Mouse (Mus musculus) hindbrain, postnatal 0 days (tissue): ENCODE results near the gene Slc20a1. TPM values are rescaled to one million over a fixed set of nuclear protein-coding genes. Genes with fewer than 3 reads are reported as not detected.

ENCODE experiments used
- ATAC-seq: fragments of 200-750 bp; cut with Nextera tagmentation; 2 replicates; pipeline ENCODE4 v1.8.0; 2017; ENCODE audit warnings: mild to moderate bottlenecking, moderate TSS enrichment, moderate library complexity
- DNase-seq: peaks from one replicate; pipeline ENCODE4 v3.0.0-alpha.2; 2015; ENCODE audit warnings: low spot score
- H3K27ac ChIP-seq: fragments of 300-500 bp; sonication (generic); 2 replicates; pipeline ENCODE4 v1.5.1; 2014; ENCODE audit warnings: mild to moderate bottlenecking
- H3K27me3 ChIP-seq: fragments of 300-500 bp; sonication (generic); 2 replicates; pipeline ENCODE4 v1.6.1; 2014; ENCODE audit warnings: low read length, mixed read lengths; ENCODE audit not compliant: insufficient read depth
- H3K36me3 ChIP-seq: fragments of 300-500 bp; sonication (generic); 2 replicates; pipeline ENCODE4 v1.6.1; 2014; ENCODE audit warnings: low read length, mixed read lengths; ENCODE audit not compliant: insufficient read depth
- H3K4me1 ChIP-seq: fragments of 300-500 bp; sonication (generic); 2 replicates; pipeline ENCODE4 v1.6.1; 2014; ENCODE audit warnings: antibody characterized with exemption, low read length, mixed read lengths; ENCODE audit not compliant: insufficient read depth
- H3K4me2 ChIP-seq: fragments of 300-500 bp; sonication (generic); 2 replicates; pipeline ENCODE4 v1.6.1; 2014; ENCODE audit warnings: low read depth, mild to moderate bottlenecking, low read length, moderate library complexity, mixed read lengths
- H3K4me3 ChIP-seq: fragments of 300-500 bp; sonication (generic); 2 replicates; pipeline ENCODE4 v1.5.1; 2014; ENCODE audit warnings: low read length
- H3K9ac ChIP-seq: fragments of 300-500 bp; sonication (generic); replicated peaks from 2 replicates; pipeline ENCODE4 v1.6.1; 2014; ENCODE audit warnings: mild to moderate bottlenecking, low read length, moderate library complexity, mixed read lengths
- H3K9me3 ChIP-seq: fragments of 300-500 bp; sonication (generic); 2 replicates; pipeline ENCODE4 v1.6.1; 2016; ENCODE audit warnings: low read length, mixed read lengths
- CTCF ChIP-seq: IDR thresholded peaks from 2 replicates; pipeline ENCODE4 v1.5.1; 2016; ENCODE audit warnings: antibody characterized with exemption, control low read depth, low read depth
- WGBS: fragments of 180-500 bp; shearing (Covaris S2); extraction: QIAGEN DNeasy Blood & Tissue Kit; methylation state at CpG from one replicate; pipeline ENCODE4 v1.1.7; 2014; 5-methylcytosine and 5-hydroxymethylcytosine counted together
- polyA plus RNA-seq: library from polyadenylated mRNA; unstranded; fragments of >200 nt; fragmentation: Nextera tagmentation; extraction: Ambion mirVana; gene quantifications from 2 replicates; pipeline ENCODE4 v1.2.1, GENCODE M21; 2015
- total RNA-seq: library from RNA; depleted of rRNA; stranded (reverse); fragments of >200 nt; gene quantifications from 2 replicates; pipeline ENCODE4 v1.2.3, GENCODE M21; 2014; rRNA removed

Slc20a1 gene
- total and polyA plus RNA-seq, 2 experiments from 2014 or later = 41.6 to 63.0 TPM

DNA sequence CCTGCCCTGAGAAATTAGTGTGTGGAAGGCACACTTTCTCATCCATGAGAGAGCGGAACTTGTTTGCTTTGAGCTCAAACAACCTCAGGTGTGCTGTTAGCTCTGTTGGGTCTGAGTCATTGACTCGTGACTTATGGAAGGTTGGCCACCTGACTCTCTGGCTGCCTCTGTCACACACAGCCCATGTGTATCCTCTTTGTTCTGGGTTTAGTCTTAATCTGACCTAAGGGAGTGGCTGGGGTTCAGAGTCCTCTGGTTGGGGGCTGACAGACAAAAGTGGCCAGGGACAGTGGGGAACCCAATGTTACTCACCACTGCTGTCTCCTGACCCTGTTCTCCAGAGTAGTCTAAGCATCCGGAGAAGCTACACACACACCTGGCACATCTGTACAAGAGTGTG lies 59.5 kb downstream of the Slc20a1 start:
- ATAC-seq = no peak

GRCm38 (mm10) chr2:129258475-129259211 lies 60.1 kb downstream of the Slc20a1 start:
- H3K27ac ChIP-seq = no peak overlapping the region
- no peaks in the 10 kb centered on the region for H3K36me3 ChIP-seq
- 35% methylated on average over 7 of the region's 7 CpGs for WGBS
- H3K4me3 ChIP-seq = no peak overlapping the region
- no peaks in the 10 kb centered on the region for H3K27me3 ChIP-seq
- no peak overlapping the region for H3K4me2 ChIP-seq
- ATAC-seq (peak; percentile 84), DNase-seq (peak; percentile 91)
- H3K4me1 ChIP-seq = no peaks in the 10 kb centered on the region
- H3K9me3 ChIP-seq = no peaks in the 10 kb centered on the region
- H3K9ac ChIP-seq = peak overlapping the region; percentile 33; the same call in 1 of the 2 replicates
- TF ChIP-seq CTCF = peak; percentile 96

More for the DNA sequence above, 59.5 kb downstream of the Slc20a1 start:
- no peak for TF ChIP-seq CTCF
- no peaks in the 10 kb centered on the region for H3K36me3 ChIP-seq
- H3K9me3 ChIP-seq = no peaks in the 10 kb centered on the region
- no peak overlapping the region for H3K27ac ChIP-seq
- H3K4me2 ChIP-seq = no peak overlapping the region
- DNase-seq = no peak
- no peak overlapping the region for H3K9ac ChIP-seq
- H3K4me3 ChIP-seq = no peak overlapping the region
- H3K27me3 ChIP-seq = no peaks in the 10 kb centered on the region
- H3K4me1 ChIP-seq = no peaks in the 10 kb centered on the region
- 95% methylated on average over 3 of the region's 3 CpGs for WGBS

DNA sequence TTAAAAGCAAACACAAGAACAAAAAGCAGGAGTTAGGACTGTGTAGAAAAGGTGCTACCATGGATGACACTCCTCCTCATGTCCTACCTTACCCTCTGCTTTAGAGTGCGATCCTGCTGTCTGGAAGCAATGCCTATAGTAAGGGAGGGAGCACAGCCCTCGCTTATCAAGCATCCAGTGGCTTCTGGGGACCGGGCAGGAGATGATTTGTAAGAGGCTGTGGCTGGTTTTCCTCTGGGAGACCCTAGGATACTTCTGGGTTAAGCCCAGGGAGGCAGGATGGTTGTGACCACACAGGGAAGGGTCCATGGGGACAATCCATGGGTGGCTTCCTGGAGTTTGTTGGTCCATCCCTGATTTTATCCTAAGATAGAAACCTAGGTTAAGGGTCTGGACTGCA lies 62.1 kb downstream of the Slc20a1 start:
- no peak overlapping the region for H3K9ac ChIP-seq

More for the DNA sequence above, 62.1 kb downstream of the Slc20a1 start:
- 68% methylated on average over 3 of the region's 3 CpGs for WGBS
- H3K4me1 ChIP-seq = no peaks in the 10 kb centered on the region
- no peak for TF ChIP-seq CTCF
- no peaks in the 10 kb centered on the region for H3K9me3 ChIP-seq
- H3K27me3 ChIP-seq = no peaks in the 10 kb centered on the region
- no peaks in the 10 kb centered on the region for H3K36me3 ChIP-seq
- H3K27ac ChIP-seq = no peak overlapping the region
- H3K4me3 ChIP-seq = no peak overlapping the region
- ATAC-seq = no peak
- DNase-seq = no peak
- no peak overlapping the region for H3K4me2 ChIP-seq

Other genes starting within 250 kb of the Slc20a1 start
- gene Zc3h6, start 231.4 kb upstream of the Slc20a1 start, total RNA-seq = 5.3 and 13.4 TPM in 2 replicates
- gene Zc3h6, start 231.4 kb upstream of the Slc20a1 start, polyA plus RNA-seq = 4.5 and 4.6 TPM in 2 replicates
- 22.2 and 33.4 TPM in 2 replicates for gene Gm10762, start 231.0 kb upstream of the Slc20a1 start, total RNA-seq
- 19.8 and 22.0 TPM in 2 replicates for gene Gm10762, start 231.0 kb upstream of the Slc20a1 start, polyA plus RNA-seq
- 1.5 TPM in 2 replicates for gene Vinac1, start 150.6 kb upstream of the Slc20a1 start, total RNA-seq
- gene Vinac1, start 150.6 kb upstream of the Slc20a1 start, polyA plus RNA-seq = 0.71 and 0.86 TPM in 2 replicates
- 57.7 and 60.9 TPM in 2 replicates for gene Ttl, start 132.8 kb upstream of the Slc20a1 start, total RNA-seq
- 34.1 and 35.9 TPM in 2 replicates for gene Ttl, start 132.8 kb upstream of the Slc20a1 start, polyA plus RNA-seq
- 20.9 and 21.8 TPM in 2 replicates for gene Polr1b, start 97.8 kb upstream of the Slc20a1 start, total RNA-seq
- 10.5 and 11.3 TPM in 2 replicates for gene Polr1b, start 97.8 kb upstream of the Slc20a1 start, polyA plus RNA-seq
- 20.3 and 27.5 TPM in 2 replicates for gene Chchd5, start 69.1 kb upstream of the Slc20a1 start, total RNA-seq
- 19.1 and 19.8 TPM in 2 replicates for gene Chchd5, start 69.1 kb upstream of the Slc20a1 start, polyA plus RNA-seq
- 9.2 and 9.7 TPM in 2 replicates for gene Ckap2l, start 98.4 kb downstream of the Slc20a1 start, total RNA-seq
- 8.9 and 12.0 TPM in 2 replicates for gene Ckap2l, start 98.4 kb downstream of the Slc20a1 start, polyA plus RNA-seq
- not detected in 2 replicates for gene Il1a, start 111.2 kb downstream of the Slc20a1 start, total RNA-seq
- gene Il1a, start 111.2 kb downstream of the Slc20a1 start, polyA plus RNA-seq = 0.23 and 0.25 TPM in 2 replicates
- 0.21 and 1.2 TPM in 2 replicates for gene Il1b, start 172.4 kb downstream of the Slc20a1 start, total RNA-seq
- 0.13 TPM in 1 of 2 replicates, not detected in the other for gene Il1b, start 172.4 kb downstream of the Slc20a1 start, polyA plus RNA-seq